Mouse (Mus musculus) cerebellum, adult 2 months (tissue): ENCODE data around the gene Ank3.

Experiments
- CTCF ChIP-seq: fragments of 200-500 bp; IDR thresholded peaks from 2 replicates; pipeline ENCODE4 v1.5.1; 2011; ENCODE audit warnings: low read depth, mild to moderate bottlenecking, control low read depth, low read length, moderate library complexity, borderline replicate concordance; ENCODE audit not compliant: insufficient read depth
- POLR2A ChIP-seq: fragments of 200-500 bp; IDR thresholded peaks from 2 replicates; pipeline ENCODE4 v1.6.1; 2011; ENCODE audit warnings: low read length, control low read depth, borderline replicate concordance; ENCODE audit not compliant: insufficient read depth

DNA sequence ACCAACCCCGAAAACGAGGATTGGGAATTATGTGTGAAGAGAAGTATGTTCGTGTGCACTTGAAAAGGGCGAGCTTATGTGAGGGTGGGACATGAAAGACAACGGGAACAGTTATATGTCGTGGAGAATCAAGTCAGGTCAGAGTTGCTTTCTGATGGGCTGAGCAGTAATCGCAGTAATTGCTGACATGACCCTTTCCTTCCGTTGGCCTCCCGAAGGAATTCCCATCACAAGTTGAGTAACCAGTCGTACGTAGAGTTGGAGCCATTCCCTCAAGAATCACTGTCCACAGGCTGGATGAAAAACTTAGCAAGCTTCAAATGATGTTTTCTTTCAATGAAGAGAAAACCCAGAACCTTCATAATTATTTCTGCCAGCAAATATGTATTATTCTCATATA lies 13.9 kb upstream of the Ank3 start:
- no peak for TF ChIP-seq POLR2A
- no peak for TF ChIP-seq CTCF
